Mouse (Mus musculus): ENCODE measurements around the gene Zkscan1.
A peak's percentile ranks its signal among the peaks of the same experiment; 100 is the strongest.

The Zkscan1 gene

DNA sequence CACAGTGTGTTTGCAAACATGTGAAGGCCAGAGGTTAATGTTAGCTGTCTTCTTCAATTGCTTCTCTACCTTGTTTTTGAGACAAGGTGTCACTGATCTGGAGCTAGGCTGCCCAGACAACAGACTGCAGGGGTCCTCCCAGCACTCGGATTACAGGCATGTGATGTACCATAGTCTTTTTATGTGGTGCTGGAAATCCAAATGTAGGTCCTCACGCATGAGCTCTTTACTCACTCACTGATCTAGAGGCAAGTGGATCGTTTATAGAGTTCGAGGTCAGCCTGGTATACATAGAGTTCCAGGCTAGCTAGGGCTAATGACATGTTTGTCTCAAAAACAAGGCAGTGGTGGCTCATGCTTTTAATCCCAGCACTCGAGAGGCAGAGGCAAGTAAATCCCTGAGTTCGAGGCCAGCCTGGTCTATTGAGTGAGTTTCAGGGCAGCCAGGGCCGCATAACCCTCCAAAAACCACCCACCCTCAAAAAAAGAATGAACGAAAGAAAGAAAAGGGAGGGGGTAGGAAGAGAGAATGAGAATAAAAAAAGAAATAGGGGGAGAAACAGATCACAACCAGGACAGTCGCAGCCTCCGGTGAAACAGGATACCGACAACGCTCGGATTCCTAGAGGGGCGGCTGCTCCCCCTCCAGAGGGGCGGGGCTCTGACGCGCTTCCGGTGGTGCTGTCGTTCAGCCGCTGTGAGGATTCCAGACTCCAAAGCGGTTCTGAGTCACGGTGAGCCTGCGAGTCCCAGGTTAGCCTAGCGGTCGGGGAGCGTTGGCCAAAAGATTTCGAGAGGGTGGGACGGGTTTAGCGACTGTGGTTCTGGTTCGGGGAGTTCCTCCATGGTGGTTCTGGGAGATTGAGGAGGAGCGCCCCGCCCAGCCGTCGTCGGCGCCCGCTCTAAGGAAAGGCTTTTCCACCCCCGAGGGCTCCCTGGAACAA is 31.6 kb downstream of the Zkscan1 start, which contains the start of gene Zscan21:
Gene Zscan21 (plus strand): TSS at position 649 of the 944 bp plus-strand sequence.
- peak; percentile 69 for DNase-seq (ENCODE audit: extremely low spot score, low read depth, low spot score)

DNA sequence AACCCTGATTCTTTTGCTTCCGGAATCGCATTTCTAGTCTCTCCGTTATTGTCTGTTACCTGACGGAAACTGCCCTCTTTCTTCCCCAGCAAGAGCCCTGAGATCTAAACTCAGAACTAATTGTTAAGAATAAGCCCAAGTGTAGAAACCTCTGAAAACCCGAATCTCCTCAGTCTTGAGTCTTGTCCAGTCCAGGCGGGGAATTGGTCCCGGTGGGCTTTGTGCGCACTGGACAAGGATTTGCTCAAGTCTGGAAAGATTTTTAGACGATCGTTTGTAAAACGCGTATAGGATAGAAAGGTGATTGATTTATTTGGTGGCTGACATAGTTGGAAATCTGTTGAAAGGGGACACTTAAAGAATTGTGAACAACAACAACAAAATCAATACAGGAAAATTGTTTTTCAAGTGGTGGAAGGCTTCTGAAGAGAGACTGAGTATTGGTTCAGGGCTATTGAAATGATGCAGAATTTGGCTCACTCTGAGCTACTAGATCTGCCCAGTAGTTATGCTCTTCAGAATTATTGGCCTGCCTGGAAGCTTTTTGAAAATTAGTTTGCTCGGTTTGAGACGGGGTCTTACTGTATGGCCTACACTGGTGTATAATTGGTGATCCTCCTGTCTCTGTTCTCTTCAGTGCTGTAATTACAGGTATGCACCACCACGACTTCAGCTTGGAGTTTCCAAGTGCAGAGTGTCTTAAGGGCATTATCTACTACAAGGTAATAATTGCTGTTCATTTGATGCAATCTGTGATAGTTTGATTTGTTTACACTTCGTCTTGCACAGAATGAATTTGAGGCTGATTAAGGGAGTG is 32.5 kb downstream of the Zkscan1 start:
- peak; percentile 14 for DNase-seq (ENCODE audit: extremely low spot score, low read depth, low spot score)

DNA sequence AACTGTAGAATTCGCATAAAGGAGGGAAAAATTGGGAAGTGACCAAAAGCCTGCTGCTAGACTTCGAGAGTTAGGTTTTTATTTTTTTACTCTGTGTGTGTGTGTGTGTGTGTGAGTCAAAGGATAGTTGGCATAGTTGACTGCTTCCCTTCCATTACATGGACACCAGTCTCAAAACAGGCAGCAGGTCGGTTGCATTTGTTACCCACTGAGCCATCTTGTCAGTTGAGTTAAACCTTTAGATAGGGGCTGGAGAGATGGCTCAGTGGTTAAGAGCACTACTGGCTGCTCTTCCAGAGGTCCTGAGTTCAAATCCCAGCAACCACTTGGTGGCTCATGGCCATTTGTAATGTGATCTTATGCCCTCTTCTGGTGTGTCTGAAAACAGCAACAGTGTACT is 33.2 kb downstream of the Zkscan1 start:
- DNase-seq (ENCODE audit: extremely low spot score, low read depth, low spot score) = no peak

DNA sequence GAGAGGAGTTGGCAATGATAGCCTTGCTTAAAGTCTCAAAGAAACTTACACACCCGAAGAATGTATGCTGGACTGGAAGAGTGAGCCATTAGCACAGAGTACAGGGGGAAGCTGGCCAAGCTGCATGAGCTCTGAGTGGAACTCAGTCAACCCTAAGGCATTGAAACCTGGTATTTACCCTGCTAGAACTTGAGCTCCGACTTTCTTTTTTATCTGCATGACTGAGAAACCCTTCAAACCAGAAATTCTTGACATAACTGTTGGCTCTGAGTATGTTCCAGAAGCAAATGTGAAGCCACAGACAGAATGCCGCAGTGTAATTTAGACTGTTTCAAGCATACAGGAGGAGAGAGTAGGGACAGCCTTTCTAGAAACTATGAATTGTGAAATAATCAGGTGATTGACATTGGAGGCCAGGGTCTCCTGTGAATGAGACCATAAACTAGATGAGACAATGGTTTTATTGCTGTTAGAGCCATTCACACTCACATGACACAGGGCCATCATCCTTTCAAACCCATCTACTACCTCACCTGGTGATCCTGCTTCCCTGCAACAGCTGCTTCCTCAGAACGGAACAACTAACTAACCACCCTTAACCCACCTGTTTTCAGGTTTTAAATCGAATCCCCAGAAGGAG is 47.7 kb downstream of the Zkscan1 start:
- DNase-seq (ENCODE audit: extremely low spot score, low read depth, low spot score) = no peak

DNA sequence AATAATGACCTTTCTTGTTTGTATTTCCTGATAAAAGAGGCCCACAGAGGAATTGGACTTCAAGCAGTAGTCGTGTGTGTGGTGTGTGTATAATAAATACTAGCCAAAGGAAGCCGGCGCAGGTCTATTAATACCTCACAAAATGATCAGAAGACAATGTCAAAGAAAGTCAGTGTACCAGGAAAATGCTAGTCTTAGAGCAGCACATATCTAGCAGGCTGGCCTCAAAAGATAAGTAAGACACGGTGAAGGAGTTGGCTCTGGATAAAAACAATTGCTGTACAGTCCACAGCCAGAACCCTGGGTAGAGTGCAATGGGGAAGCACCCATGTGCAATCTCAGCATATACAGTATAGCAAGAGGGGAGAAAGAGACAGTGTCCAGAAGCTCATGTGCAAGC is 52.4 kb downstream of the Zkscan1 start:
- DNase-seq (ENCODE audit: extremely low spot score, low read depth, low spot score) = no peak

DNA sequence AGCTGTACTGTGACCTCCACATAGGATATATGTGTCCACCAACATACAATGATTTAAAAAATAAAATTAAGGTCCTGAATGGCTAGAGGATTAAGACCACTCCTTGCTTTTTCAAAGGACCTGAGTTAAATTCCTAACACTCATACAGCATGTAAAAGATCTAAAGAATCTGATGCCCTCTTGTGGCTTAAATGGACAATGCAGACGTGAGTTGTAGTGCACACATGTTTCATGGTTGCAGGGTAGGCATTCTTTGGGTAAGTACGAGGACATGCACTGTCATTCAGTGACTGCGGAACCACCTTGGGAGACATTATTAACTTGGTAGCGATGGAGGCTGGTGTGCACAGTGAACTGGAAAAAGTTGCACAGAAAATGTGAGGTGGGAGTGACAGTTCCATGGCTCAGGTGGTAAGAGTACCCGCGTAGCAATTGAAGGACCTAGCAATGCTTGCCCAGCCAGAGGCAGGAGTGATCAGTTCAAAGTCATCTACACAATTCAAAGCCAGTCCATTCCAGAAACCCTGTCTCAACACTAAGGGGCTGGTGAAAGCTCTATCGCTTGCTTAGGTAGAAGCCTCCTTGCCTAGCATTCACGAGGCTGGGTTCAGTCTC is 53.2 kb downstream of the Zkscan1 start:
- DNase-seq (ENCODE audit: extremely low spot score, low read depth, low spot score) = no peak

DNA sequence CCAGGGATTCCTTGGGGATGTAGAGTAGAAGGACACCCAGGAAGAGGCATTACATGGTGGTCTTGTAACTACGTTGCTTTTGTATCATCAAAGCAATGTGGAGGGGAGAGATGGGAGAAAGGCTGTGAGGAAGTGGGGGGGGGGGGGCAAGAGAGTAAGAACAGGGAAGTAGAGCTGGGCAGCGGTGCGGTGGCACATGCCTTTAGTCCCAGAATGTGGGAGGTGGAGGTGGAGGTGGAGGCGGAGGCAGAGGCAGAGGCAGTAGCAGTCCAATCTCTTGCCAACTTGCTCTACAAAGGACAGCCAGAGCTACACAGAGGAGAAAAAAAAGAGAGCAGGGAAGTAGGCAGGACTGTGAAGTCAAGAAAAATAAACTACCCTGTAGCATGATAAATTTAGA is 53.7 kb downstream of the Zkscan1 start:
- no peak for DNase-seq (ENCODE audit: extremely low spot score, low read depth, low spot score)

DNA sequence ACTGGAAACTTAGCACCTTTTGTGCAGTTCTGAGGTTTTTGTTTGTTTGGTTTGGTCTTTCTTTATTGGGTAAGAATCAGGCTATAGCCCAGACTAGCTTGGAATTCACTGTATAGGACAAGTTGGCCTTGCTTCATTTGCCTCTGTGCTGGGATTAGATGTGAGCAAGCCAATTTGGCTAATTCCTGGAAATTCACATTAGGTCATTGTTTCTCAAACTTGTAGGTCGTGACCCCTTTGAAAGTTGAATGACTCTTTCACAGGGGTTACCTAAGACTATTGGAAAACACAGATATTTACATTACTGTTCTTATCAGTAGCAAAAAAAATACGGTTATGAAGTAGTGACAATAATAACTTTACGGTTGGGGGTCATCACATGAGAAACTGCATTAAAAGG is 69.5 kb downstream of the Zkscan1 start:
- no peak for DNase-seq (ENCODE audit: extremely low spot score, low read depth, low spot score)

DNA sequence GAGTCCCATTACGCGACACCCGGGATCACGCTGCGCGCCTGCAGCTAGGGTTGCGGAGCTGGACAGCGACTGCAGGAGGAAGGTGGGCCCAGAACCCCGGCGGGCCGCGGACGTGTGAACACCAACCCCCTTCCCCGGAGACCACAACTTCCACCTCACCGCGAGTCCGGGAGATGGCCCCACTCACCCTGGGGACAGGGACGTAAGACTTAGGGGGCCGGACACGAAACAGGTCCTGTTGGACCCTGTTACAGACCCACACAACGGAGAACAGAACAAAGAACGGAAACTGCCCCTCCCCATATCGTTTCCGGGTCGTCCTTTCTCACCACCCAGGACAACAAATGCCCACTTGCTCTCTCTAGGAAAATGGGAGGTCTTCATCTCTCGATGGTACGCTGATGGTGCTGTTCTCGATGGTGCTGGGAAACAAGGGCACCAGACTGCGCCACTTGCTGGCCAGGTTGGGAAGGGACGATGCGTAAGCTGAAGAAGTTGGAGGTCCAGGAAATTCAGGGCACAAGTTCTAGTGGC is 70.6 kb downstream of the Zkscan1 start, which contains the start of gene Zfp113:
Gene Zfp113 (minus strand): TSS at position 302 of the 534 bp plus-strand sequence.
- peak; percentile 95 for DNase-seq (ENCODE audit: extremely low spot score, low read depth, low spot score)
